Mouse (Mus musculus): ENCODE results near the gene Hdx. TPM values are rescaled to one million over a fixed set of nuclear protein-coding genes. Genes with fewer than 3 reads are reported as not detected.

The Hdx gene
- total RNA-seq (2021), result 1 to 10 TPM; 2.7 to 4.1 TPM

DNA sequence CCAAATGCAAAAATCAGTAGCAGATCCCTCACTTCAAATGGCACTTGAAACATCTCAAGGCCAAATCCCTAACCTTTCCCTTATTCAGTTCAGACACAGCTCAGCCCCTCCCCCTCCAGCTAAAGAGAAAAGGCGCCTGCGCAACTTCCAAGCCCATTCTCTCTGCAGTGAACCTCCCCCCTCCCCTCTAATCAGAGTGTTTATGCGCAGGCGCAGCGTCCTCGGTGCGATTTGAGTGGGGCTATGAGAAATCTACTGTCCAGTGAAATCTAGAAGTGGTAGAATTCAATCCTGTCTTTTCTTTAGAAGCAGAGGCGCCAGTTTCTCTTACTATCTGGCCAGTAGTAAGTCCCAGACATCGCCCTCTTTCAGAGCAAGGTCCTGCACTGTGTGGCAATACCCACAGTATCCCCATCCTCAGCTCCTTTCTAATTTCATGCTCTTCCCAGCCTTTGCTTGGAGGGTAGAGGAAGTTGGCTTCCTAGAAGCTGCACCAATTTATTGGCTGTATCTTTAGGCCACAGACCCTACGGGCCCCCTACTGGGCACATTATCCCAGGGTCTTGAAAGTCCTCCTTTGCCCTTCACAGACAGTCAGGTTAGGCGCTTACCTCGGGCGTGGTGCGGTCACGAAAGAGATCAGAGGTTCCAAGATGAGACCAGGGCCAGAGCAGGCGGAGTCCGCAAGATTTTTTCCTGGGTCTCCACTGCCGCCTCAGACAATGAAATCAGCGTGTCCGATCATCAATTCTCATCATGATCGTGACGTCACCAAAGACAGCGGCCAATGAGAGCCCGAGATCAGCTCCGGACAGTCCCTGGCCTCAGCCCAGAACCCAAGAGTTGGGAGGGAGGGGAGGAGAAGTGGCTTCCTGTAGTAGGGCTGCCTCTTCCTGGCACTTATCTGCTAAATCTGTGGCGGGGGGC, at the start of gene Hdx:
TSS of gene Hdx (minus strand) at position 724 of the 927 bp plus-strand sequence.
- DNase-seq (ENCODE audit: extremely low spot score in 1 of 2, low spot score in 1 of 2), result peak; percentile 21 to 48

DNA sequence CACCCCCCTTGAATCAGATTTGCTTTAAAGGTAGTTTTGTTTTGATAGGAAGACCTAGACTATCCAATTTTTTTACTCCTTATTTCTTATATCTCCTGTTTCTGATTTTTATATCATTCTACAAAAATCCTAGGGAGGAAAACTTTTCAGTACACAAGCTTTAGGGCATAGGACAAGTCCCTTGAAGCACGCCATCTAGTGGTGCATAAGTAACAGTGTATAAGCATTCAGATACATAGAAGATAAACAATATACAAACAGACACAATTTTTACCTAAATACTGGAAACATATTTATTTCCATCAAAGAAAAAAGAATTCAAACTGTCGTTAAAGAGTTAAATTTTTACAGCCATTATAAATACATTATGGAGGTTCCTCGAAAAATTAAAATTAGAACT, 11.2 kb downstream of the Hdx start:
- no peak for DNase-seq (ENCODE audit: extremely low spot score in 1 of 2, low spot score in 1 of 2)

DNA sequence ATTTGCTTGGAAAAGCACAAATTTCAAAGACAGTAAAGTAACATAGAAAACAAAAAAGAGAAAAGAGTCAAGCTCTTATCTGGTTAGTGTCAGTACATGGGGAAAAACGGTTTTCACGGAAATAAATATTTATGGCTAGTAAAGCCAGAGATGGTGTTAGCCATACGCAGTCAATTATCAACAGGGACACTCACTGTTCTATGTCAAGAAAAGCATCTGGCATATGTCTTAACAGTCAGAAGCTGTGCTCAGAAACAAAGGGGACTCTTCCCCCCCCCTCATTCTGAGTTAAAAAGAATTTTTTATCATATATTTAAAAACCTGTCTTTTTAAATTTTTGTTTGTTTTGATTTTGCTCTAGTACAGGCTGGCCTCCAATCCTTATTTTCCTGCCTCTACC, 25.2 kb downstream of the Hdx start:
- no peak for DNase-seq (ENCODE audit: extremely low spot score in 1 of 2, low spot score in 1 of 2)

DNA sequence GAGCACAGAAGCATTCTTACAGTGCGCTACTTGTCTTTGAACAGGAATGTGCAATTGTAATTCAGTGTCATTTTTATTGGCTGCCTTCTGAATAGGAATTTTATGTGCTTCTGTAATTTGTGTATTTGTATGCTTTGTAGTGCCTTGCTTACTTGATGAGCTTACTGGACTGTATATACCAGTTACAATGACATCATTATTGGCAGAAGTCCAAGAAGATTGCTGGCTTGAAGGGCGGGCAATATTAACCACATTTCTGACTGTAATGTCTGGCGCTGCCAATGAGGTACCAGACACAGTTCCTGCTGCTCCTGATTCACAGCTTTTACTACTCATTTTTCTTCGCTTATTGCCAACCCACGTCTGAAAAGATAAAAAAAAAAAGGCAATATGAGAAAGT, 36.5 kb downstream of the Hdx start:
- no peak for DNase-seq (ENCODE audit: extremely low spot score in 1 of 2, low spot score in 1 of 2)

DNA sequence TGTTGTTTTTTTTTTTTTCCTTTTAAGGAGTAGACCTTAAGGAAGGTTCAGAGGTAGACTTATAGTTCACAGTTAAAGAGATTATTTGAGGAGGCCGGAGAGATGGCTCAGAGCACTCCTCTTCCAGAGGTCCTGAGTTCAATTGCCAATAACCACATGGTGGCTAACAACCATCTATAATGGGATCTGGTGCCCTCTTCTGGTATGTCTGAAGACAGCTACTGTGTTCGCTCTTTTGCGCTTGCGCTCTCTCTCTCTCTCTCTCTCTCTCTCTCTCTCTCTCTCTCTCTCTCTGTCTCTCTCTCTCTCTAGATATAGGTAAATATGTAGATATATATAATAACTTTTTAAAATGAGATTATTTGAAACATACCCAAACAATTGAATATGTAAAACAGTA, 38.2 kb downstream of the Hdx start:
- DNase-seq (ENCODE audit: extremely low spot score in 1 of 2, low spot score in 1 of 2), result no peak

DNA sequence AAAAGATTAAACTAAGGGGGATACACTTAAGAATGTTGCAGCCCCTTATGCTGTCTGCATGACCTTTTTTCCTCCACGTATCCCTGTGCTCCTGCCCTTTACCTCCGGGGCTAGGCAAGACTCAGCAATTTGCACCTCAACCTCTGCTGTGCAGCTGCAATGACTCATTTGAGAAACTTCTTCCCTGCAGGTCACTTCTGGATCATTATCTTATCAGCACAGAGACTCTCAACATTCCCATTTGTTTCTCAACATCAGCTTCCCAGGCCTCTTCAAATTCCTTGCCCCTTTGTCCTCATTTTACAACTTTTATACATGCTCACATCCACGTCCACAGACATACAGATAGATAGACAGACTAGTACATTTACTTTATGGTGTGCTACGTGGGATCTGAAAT, 51.9 kb downstream of the Hdx start:
- no peak for DNase-seq (ENCODE audit: extremely low spot score in 1 of 2, low spot score in 1 of 2)

DNA sequence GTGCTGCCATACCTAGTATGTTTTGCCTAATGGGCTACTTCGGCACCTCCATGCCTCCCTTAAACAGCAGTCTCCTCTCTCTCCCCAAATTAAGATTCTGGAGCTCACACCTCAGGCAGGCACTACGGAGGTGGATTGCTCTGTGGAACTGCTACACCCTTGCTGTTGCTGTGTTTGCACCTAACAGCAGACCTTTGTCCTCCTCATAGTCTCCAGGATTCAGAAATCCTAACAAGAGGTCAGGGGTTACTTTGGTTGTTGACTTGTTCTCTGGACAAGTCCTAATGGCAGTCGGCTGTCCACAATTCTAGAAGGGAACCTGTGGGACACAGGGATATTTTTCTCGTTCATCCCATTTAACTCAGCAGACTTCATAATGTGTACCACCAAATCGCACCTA, 56.3 kb downstream of the Hdx start:
- no peak for DNase-seq (ENCODE audit: extremely low spot score in 1 of 2, low spot score in 1 of 2)

DNA sequence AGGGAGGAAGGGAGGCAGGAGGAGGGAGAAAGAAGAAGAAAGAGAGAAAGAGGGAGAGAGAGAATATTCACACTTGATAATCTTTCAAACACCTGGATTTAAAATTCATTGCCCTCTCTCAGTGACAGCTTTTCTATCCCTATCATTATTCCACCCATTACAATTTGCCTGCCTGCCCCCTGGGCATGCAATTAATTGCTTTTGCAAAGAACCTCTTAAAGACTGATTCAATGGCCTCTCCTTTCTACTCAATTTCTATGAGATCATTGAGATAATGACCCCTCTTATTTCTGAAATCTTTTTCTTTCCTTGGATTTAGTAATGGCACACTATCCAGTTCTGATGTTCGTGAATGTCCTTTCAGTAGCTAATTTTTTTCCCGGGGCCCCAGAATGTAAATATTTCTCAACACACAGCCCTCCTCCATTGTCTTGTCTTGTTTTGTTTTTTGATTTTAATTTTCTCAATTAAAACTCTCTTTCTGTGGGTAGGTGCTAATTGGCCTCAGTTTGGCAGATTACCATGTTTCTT, 99.2 kb downstream of the Hdx start:
- DNase-seq (ENCODE audit: extremely low spot score in 1 of 2, low spot score in 1 of 2), result no peak

DNA sequence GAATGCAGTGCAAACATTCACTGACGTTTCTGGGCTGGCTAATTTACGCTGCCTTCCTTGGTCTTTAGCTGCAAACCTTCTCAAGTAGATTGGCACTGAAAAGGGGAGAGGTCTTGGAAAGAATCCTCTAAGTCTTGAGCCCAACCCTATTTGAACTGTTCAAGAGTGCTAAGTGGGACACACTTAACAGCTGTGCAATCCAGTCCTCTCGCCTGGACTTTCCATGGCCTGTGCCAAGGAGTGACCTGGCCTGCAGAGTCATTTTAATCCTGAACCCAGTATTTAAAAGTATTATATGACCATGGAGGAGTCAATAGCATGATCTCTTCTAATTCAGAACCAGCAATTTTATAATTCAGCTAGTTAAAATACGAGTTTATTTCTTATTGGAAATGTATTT, 109.3 kb downstream of the Hdx start:
- DNase-seq (ENCODE audit: extremely low spot score in 1 of 2, low spot score in 1 of 2), result no peak

DNA sequence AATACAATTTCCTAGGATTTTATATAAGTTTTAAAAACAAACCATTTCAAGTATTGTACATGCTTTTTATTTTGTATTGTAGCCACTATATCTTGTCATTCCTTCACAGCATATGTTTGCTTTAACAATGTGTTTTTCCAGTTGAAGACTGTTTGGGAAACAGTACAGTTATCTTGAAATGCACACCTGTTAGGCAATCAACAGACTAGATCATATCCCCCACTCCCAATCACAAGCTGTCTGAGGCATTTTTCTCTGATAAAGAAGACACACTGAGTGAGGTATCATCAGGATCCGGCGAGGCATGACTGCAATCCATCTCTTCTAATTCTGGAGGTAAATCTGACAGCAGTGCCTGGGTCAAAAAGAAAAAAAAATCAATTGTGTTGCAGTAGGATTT, 119.8 kb downstream of the Hdx start:
- DNase-seq (ENCODE audit: extremely low spot score in 1 of 2, low spot score in 1 of 2), result no peak

DNA sequence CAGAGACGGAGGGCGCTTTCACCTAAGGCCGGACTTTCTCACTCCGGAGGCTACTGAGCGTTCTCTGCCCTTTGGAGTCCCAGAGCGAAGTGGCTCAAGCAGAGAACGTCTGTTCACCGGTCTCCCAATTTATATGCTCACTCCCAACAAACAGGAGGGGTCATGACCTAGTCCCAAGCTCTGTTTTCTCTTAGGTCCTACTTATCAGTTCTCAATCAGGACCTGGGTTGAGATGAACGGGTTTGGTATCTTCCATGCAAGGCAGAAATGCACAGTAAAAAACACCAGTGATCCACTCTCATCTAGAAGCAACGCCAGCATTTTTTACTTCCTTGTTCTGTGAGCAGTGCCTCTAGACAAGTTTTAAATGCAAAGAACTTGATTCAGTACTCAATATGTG, 159.0 kb downstream of the Hdx start, which contains the start of gene Rps6ka6:
TSS of gene Rps6ka6 (minus strand) at position 101 of the 400 bp plus-strand sequence.
- DNase-seq (ENCODE audit: extremely low spot score in 1 of 2, low spot score in 1 of 2), result no peak

Other genes with a start within 250 kb of the Hdx start
- gene Rps6ka6, start 159.1 kb downstream of the Hdx start, total RNA-seq (2021), result 1 to 10 TPM; 5.5 to 5.6 TPM
- gene Gm45194, start 194.3 kb upstream of the Hdx start, total RNA-seq (2021), result not detected